Mouse (Mus musculus) stomach, postnatal 0 days (tissue): ENCODE measurements around the gene Tex9. TPM values are rescaled to one million over a fixed set of nuclear protein-coding genes. Genes with fewer than 3 reads are reported as not detected.

ENCODE experiments used
- ATAC-seq: fragments of 200-750 bp; cut with Nextera tagmentation; 2 replicates; pipeline ENCODE4 v1.8.0; 2017; ENCODE audit not compliant: low FRiP score, low TSS enrichment
- DNase-seq: peaks from one replicate; pipeline ENCODE4 v3.0.0-alpha.2; 2016; ENCODE audit warnings: low spot score
- H3K27ac ChIP-seq: fragments of 300-500 bp; sonication (generic); replicated peaks from 2 replicates; pipeline ENCODE4 v1.5.1; 2014; ENCODE audit warnings: mild to moderate bottlenecking, control low read depth
- H3K27me3 ChIP-seq: fragments of 300-500 bp; sonication (generic); 2 replicates; pipeline ENCODE4 v1.6.1; 2014; ENCODE audit warnings: low read length; ENCODE audit not compliant: control insufficient read depth, insufficient read depth
- H3K36me3 ChIP-seq: fragments of 300-500 bp; sonication (generic); 2 replicates; pipeline ENCODE4 v1.6.1; 2014; ENCODE audit warnings: low read length, mixed read lengths; ENCODE audit not compliant: control insufficient read depth, insufficient read depth
- H3K4me1 ChIP-seq: fragments of 300-500 bp; sonication (generic); replicated peaks from 2 replicates; pipeline ENCODE4 v1.6.1; 2014; ENCODE audit warnings: antibody characterized with exemption; ENCODE audit not compliant: control insufficient read depth, insufficient read depth
- H3K4me2 ChIP-seq: fragments of 300-500 bp; sonication (generic); replicated peaks from 2 replicates; pipeline ENCODE4 v1.6.1; 2014; ENCODE audit warnings: low read depth, mild to moderate bottlenecking, control low read depth, moderate library complexity
- H3K4me3 ChIP-seq: fragments of 300-500 bp; sonication (generic); 2 replicates; pipeline ENCODE4 v1.5.1; 2014; ENCODE audit warnings: low read depth, low read length, control low read depth
- H3K9ac ChIP-seq: fragments of 300-500 bp; sonication (generic); 2 replicates; pipeline ENCODE4 v1.6.1; 2014; ENCODE audit warnings: mild to moderate bottlenecking, low read length, control low read depth, mixed read lengths
- H3K9me3 ChIP-seq: fragments of 300-500 bp; sonication (generic); 2 replicates; pipeline ENCODE4 v1.6.1; 2016; ENCODE audit warnings: low read length; ENCODE audit not compliant: control insufficient read depth
- CTCF ChIP-seq: IDR thresholded peaks from 2 replicates; pipeline ENCODE4 v1.5.1; 2016; ENCODE audit warnings: antibody characterized with exemption, low read depth, mild to moderate bottlenecking, moderate library complexity
- EP300 ChIP-seq: optimal IDR thresholded peaks from 2 replicates; pipeline ENCODE3; 2016; ENCODE audit warnings: antibody characterized with exemption
- WGBS: fragments of 180-500 bp; shearing (Covaris S2); extraction: QIAGEN DNeasy Blood & Tissue Kit; methylation state at CpG from one replicate; pipeline ENCODE4 v1.1.7; 2014; 5-methylcytosine and 5-hydroxymethylcytosine counted together
- polyA plus RNA-seq: library from polyadenylated mRNA; unstranded; fragments of >200 nt; fragmentation: Nextera tagmentation; extraction: Ambion mirVana; gene quantifications from 2 replicates; pipeline ENCODE4 v1.2.1, GENCODE M21; 2015

The Tex9 gene
- polyA plus RNA-seq, 1 experiment from 2014 or later, result 10.8 TPM

DNA sequence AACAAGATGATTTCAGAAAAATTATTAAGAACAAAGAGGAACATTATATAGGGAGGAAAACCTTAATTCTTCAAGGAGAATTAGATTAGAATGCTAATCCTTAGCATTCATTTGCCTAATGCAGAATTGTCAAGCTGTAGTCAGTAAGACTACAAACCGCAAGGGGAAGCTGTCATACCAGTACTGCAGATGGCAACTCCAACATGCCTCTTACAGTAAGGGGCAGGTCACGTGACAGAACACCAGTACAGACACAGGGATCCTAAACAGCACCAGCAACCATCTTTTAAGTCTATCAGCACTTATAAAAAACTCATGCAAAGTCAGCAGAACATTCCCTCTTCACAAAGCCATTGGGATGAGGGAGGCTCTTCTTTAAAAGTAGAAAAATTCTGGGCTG lies 1.5 kb upstream of the Tex9 start:
- no peak overlapping the region for H3K27ac ChIP-seq
- ATAC-seq (no peak), DNase-seq (no peak)
- 81% methylated on average over 2 of the region's 2 CpGs for WGBS
- no peak overlapping the region for H3K4me2 ChIP-seq
- no peaks in the 10 kb centered on the region for H3K36me3 ChIP-seq
- H3K4me3 ChIP-seq, result no peak overlapping the region
- no peaks in the 10 kb centered on the region for H3K27me3 ChIP-seq
- no peaks in the 10 kb centered on the region for H3K9me3 ChIP-seq
- H3K9ac ChIP-seq, result no peak overlapping the region
- TF ChIP-seq EP300 (no peak), CTCF (no peak)
- 0 out of 2 replicates have a peak, but pooled peaks cover 2% of the 10 kb centered on the region for H3K4me1 ChIP-seq

DNA sequence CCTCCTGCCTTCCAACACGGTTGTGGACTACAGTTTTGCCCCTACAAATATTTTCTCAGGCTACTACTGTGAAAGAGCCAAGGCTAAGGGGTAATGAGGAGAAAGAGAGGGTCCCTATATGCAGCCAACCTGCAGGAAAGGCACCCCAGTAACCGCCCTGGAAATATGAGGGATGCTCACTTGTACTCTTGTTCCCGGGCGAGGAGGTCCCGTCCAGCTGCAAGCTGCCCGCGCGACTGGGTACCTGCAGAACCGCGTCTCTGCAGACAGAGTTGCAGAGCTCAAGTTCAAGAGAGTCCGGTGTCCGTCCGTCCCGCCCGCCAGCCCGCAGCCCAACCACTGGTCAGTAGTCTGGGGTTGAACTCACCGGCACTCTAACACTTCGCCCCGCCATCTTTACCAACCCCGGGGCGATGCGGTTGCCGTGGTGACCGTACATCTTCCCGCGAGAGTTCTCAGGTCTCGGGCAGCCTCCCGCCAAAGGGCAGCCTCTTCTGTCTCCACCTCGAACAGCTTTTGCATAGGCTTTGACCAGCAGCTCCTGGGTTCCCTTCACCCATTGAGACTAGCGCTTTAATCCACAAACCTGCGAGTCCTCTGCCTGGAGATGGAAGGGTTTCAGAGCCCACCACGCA lies 336 bp downstream of the Tex9 start:
- no peaks in the 10 kb centered on the region for H3K27me3 ChIP-seq
- no peaks in the 10 kb centered on the region for H3K9me3 ChIP-seq
- under 1% methylated on average over 32 of the region's 32 CpGs for WGBS
- ATAC-seq, result peak; percentile 95
- H3K27ac ChIP-seq, result peak overlapping the region; percentile 74
- H3K36me3 ChIP-seq, result no peaks in the 10 kb centered on the region
- peak overlapping the region; percentile 67 for H3K4me3 ChIP-seq
- TF ChIP-seq CTCF (no peak), EP300 (no peak)
- H3K9ac ChIP-seq, result peak overlapping the region; percentile 71
- peak; percentile 91 for DNase-seq
- peak overlapping the region; percentile 63 for H3K4me2 ChIP-seq
- 0 out of 2 replicates have a peak, but pooled peaks cover 2% of the 10 kb centered on the region for H3K4me1 ChIP-seq

DNA sequence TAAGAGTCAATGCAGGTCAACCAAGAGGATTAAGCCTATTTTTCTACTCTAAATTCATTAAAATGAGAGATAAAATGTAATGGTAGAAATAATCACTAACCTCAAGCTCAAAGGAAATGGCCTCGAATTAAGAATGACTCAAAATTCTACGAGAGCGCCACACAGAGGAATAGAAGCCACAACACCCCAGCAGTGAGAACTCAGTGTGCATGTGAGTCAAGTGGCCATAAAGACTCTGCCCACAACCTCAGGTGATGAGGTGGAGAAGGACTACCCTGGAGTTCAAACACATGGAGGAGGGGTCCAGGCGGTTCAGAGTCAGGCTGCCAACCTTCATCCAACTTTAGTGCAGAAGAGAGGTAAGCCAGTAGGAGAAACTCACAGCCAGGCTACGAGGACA lies 2.9 kb downstream of the Tex9 start:
- Histone ChIP-seq H3K36me3 (no peaks in the 10 kb centered on the region), H3K9ac (no peak overlapping the region), H3K27ac (no peak overlapping the region), H3K4me1 (0 out of 2 replicates have a peak, but pooled peaks cover 2% of the 10 kb centered on the region), H3K4me2 (no peak overlapping the region), H3K4me3 (no peak overlapping the region), H3K27me3 (no peaks in the 10 kb centered on the region), H3K9me3 (no peaks in the 10 kb centered on the region)
- ATAC-seq (no peak), DNase-seq (no peak)
- 92% methylated on average over 5 of the region's 5 CpGs for WGBS
- no peak for TF ChIP-seq EP300
- TF ChIP-seq CTCF, result no peak

DNA sequence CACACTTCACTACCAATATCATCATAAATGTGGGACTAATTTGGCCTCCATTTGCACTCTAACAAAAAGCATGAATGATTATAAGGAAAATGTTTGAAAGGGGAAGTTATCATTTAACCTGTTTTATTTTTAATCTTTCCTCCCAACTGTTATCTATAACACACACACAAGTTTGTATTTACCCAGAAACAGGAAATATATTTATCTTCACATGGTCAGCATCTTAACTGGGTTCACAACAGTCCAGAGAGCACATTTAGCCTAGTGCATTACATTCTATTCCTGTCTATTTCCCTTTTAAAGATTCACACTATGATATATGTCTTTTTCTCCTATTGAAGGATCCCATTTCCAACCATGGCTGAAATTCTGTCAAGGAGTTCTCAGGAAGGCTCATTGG lies 3.5 kb downstream of the Tex9 start:
- 0 out of 2 replicates have a peak, but pooled peaks cover 3% of the 10 kb centered on the region for H3K36me3 ChIP-seq
- no peaks in the 10 kb centered on the region for H3K27me3 ChIP-seq
- no peak for DNase-seq
- no peak overlapping the region for H3K9ac ChIP-seq
- H3K4me2 ChIP-seq, result no peak overlapping the region
- H3K4me3 ChIP-seq, result no peak overlapping the region
- ATAC-seq, result no peak
- H3K4me1 ChIP-seq, result 0 out of 2 replicates have a peak, but pooled peaks cover 2% of the 10 kb centered on the region
- no peaks in the 10 kb centered on the region for H3K9me3 ChIP-seq
- TF ChIP-seq CTCF (no peak), EP300 (no peak)
- H3K27ac ChIP-seq, result no peak overlapping the region

DNA sequence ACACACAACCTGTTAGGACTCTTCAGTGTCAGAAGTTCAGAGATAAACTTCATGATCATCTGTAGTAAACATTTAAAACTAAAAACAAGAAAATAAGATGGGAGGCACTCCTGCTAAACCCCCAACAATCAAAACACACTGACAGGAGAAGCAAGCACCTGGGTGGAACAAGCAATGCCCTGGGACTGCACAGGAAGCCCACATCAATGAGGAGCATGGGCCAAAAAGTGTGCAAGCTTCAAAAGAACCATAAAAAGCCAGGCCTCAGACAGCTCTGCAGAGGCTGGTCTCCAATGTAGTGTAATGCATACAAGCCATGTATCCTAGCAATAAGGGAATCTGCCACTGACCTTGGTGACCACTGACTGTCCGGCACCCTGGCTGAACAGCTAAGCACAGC lies 12.7 kb downstream of the Tex9 start:
- Histone ChIP-seq H3K27me3 (no peaks in the 10 kb centered on the region), H3K36me3 (0 out of 2 replicates have a peak, but pooled peaks cover 6% of the 10 kb centered on the region), H3K4me2 (no peak overlapping the region), H3K4me1 (no peaks in the 10 kb centered on the region), H3K27ac (no peak overlapping the region), H3K4me3 (no peak overlapping the region), H3K9ac (no peak overlapping the region), H3K9me3 (no peaks in the 10 kb centered on the region)
- 77% methylated on average over 1 of the region's 1 CpGs for WGBS
- DNase-seq (no peak), ATAC-seq (no peak)
- TF ChIP-seq CTCF, result no peak
- no peak for TF ChIP-seq EP300

DNA sequence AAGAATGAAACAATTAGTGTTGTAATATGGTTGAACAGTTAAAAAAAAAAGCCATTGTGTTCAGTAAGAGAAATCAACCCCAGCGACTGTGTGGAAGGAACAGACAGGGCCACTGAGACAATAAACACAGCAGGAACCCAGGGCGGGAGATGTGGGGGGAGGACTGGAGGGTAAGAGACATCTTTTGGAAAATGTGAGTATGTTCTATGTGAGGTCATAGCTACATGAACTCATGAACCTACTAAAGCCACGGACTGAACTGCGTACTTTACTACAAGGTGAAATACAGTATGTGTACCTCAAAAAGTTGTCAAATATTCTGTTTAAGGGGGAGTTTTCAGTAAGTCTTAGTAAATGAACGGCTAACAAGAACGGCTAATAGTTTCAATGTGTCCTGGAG lies 14.7 kb downstream of the Tex9 start:
- ATAC-seq, result no peak
- no peak overlapping the region for H3K9ac ChIP-seq
- TF ChIP-seq CTCF (no peak), EP300 (no peak)

More for the DNA sequence above, 14.7 kb downstream of the Tex9 start:
- Histone ChIP-seq H3K27me3 (no peaks in the 10 kb centered on the region), H3K4me3 (no peak overlapping the region), H3K4me1 (no peaks in the 10 kb centered on the region), H3K9me3 (no peaks in the 10 kb centered on the region), H3K27ac (no peak overlapping the region), H3K36me3 (0 out of 2 replicates have a peak, but pooled peaks cover 3% of the 10 kb centered on the region), H3K4me2 (no peak overlapping the region)
- no peak for DNase-seq
- WGBS, result 68% methylated on average over 6 of the region's 6 CpGs
